Mouse (Mus musculus): Measurements from ENCODE around the gene Comt. TPM values are rescaled to one million over a fixed set of nuclear protein-coding genes. Genes with fewer than 3 reads are reported as not detected.
A peak's percentile ranks its signal among the peaks of the same experiment; 100 is the strongest.

Comt gene
- total and polyA plus RNA-seq, 3 experiments = 36.7 to 51.1 (median 47.5) TPM

DNA sequence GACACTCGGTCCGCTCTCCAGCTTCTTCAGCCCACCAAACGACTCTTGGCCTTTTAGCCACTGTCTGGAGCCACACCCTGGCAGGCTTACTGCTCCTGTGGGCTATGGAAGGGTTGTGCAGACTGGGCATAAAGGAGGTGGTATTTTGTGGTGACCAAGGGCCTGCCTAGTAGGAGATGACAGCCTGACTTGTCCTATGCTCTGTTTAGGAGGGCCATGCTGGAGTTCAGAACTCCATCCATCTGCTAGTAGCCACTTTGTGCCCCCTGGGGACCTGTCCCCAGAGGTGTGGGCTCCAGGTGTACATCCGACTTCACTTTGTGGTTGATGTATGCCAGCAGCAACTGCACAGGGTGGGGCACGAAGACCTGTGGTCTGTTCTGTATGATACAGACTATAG, 33.1 kb downstream of the Comt start:
- peaks cover 48% of the 10 kb centered on the region for H3K36me3 ChIP-seq (replicated peaks)
- H3K9me3 ChIP-seq (replicated peaks) = no peaks in the 10 kb centered on the region
- TF ChIP-seq GATA1 (IDR thresholded peaks at IDR 0.05; ENCODE audit: borderline replicate concordance, low read length) = no peak
- no peak for TF ChIP-seq GATA2 (IDR thresholded peaks at IDR 0.05; ENCODE audit: borderline replicate concordance, low read depth, low read length)
- TF ChIP-seq CTCF (IDR thresholded peaks at IDR 0.05; ENCODE audit: low read depth, low read length) = no peak
- no peak for TF ChIP-seq TAL1 (conservative IDR thresholded peaks at IDR 0.05; ENCODE audit: low read depth, low read length)
- no peak for TF ChIP-seq POLR2AphosphoS5 (IDR thresholded peaks at IDR 0.05; ENCODE audit: insufficient replicate concordance, low read depth, low read length)
- peak overlapping the region; percentile 82 for H3K4me3 ChIP-seq (ENCODE audit: low read depth, low read length)
- no peaks in the 10 kb centered on the region for H3K27me3 ChIP-seq (ENCODE audit: insufficient read depth, low read length)
- peaks cover 94% of the 10 kb centered on the region for H3K4me1 ChIP-seq (ENCODE audit: insufficient read depth, low read depth, low read length)
- no peak for DNase-seq (ENCODE audit: low spot score)
- no peak for ATAC-seq (ENCODE audit: extremely low read depth, insufficient number of reproducible peaks, low FRiP score, poor library complexity, severe bottlenecking)

DNA sequence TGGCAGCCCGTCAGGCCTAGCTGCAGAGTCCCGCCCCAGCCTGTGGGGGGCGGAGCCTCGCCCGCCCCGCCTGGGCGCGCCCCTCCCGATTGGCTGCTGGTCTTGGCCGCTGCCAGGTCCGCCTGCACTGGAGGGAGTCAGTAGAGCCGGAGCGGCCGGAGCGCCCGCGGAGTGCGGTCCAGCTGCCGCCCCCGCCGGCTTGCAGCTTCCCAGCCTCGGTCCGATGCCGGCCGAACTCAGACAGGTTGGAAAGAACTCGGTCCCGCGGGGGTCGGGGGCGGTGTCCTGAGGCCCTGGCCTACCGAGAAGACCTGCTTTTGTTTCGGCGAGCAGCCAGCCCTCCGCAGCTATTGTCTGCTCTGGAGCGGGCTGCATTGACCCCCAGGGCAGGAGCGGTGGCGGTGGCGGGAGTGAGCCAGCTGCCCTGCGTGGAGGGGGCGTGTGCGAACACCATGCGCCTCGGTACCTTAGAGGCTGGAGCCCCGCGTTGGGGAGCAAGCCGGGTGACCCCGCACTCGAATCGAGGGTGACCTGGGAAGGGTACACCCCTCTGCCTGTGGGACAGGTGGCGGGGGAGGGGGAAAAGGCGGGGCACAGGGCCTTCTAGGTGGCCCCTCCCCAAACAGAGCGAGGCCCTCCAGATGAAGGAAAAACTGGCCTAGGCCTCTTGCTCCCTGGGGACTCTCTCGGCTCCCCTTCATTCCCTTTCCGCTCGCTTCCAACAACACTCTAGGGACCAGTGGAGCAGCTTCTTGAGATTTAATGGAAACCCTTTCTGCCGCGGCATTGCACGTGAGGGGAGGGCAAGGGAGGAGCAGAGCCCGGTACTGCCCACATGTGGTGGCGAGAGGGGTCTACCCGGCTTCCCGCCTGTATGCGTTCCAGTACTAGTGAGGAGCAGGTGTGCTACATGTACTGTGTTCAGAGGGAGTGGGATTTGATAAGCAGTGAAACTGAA, 33.9 kb downstream of the Comt start:
- DNase-seq (ENCODE audit: low spot score) = peak; percentile 98
- no peak for TF ChIP-seq CTCF (IDR thresholded peaks at IDR 0.05; ENCODE audit: low read depth, low read length)
- TF ChIP-seq POLR2AphosphoS5 (IDR thresholded peaks at IDR 0.05; ENCODE audit: insufficient replicate concordance, low read depth, low read length) = no peak
- TF ChIP-seq TAL1 (conservative IDR thresholded peaks at IDR 0.05; ENCODE audit: low read depth, low read length) = no peak
- TF ChIP-seq GATA2 (IDR thresholded peaks at IDR 0.05; ENCODE audit: borderline replicate concordance, low read depth, low read length) = no peak
- no peak for TF ChIP-seq GATA1 (IDR thresholded peaks at IDR 0.05; ENCODE audit: borderline replicate concordance, low read length)

GRCm38 (mm10) chr16:18391728-18392127, 34.9 kb downstream of the Comt start:
- H3K9me3 ChIP-seq (replicated peaks) = no peaks in the 10 kb centered on the region
- peaks cover 97% of the 10 kb centered on the region for H3K4me1 ChIP-seq (ENCODE audit: insufficient read depth, low read depth, low read length)
- no peak for ATAC-seq (ENCODE audit: extremely low read depth, insufficient number of reproducible peaks, low FRiP score, poor library complexity, severe bottlenecking)
- H3K36me3 ChIP-seq (replicated peaks) = peaks cover 29% of the 10 kb centered on the region
- no peak overlapping the region; the same call in 1 of the 2 replicates for H3K4me3 ChIP-seq (ENCODE audit: low read depth, low read length)
- no peaks in the 10 kb centered on the region for H3K27me3 ChIP-seq (ENCODE audit: insufficient read depth, low read length)
- DNase-seq (ENCODE audit: low spot score) = no peak
- TF ChIP-seq GATA1 (IDR thresholded peaks at IDR 0.05; ENCODE audit: borderline replicate concordance, low read length) (no peak), GATA2 (IDR thresholded peaks at IDR 0.05; ENCODE audit: borderline replicate concordance, low read depth, low read length) (no peak), CTCF (IDR thresholded peaks at IDR 0.05; ENCODE audit: low read depth, low read length) (no peak), TAL1 (conservative IDR thresholded peaks at IDR 0.05; ENCODE audit: low read depth, low read length) (no peak), POLR2AphosphoS5 (IDR thresholded peaks at IDR 0.05; ENCODE audit: insufficient replicate concordance, low read depth, low read length) (no peak)

More for the DNA sequence above, 33.9 kb downstream of the Comt start:
- Histone ChIP-seq H3K36me3 (replicated peaks) (peaks cover 39% of the 10 kb centered on the region), H3K9me3 (replicated peaks) (no peaks in the 10 kb centered on the region), H3K4me1 (ENCODE audit: insufficient read depth, low read depth, low read length) (peaks cover 97% of the 10 kb centered on the region), H3K27me3 (ENCODE audit: insufficient read depth, low read length) (no peaks in the 10 kb centered on the region), H3K4me3 (ENCODE audit: low read depth, low read length) (peak overlapping the region; percentile 82)
- ATAC-seq (ENCODE audit: extremely low read depth, insufficient number of reproducible peaks, low FRiP score, poor library complexity, severe bottlenecking) = peak; percentile 35; the same call in 1 of the 2 replicates

GRCm38 (mm10) chr16:18391127-18391526, 35.5 kb downstream of the Comt start:
- ATAC-seq (ENCODE audit: extremely low read depth, insufficient number of reproducible peaks, low FRiP score, poor library complexity, severe bottlenecking) (no peak), DNase-seq (ENCODE audit: low spot score) (no peak)
- Histone ChIP-seq H3K4me3 (ENCODE audit: low read depth, low read length) (no peak overlapping the region), H3K36me3 (replicated peaks) (peaks cover 23% of the 10 kb centered on the region), H3K9me3 (replicated peaks) (no peaks in the 10 kb centered on the region), H3K4me1 (ENCODE audit: insufficient read depth, low read depth, low read length) (peaks cover 97% of the 10 kb centered on the region), H3K27me3 (ENCODE audit: insufficient read depth, low read length) (no peaks in the 10 kb centered on the region)
- TF ChIP-seq GATA2 (IDR thresholded peaks at IDR 0.05; ENCODE audit: borderline replicate concordance, low read depth, low read length) (no peak), CTCF (IDR thresholded peaks at IDR 0.05; ENCODE audit: low read depth, low read length) (no peak), TAL1 (conservative IDR thresholded peaks at IDR 0.05; ENCODE audit: low read depth, low read length) (no peak), GATA1 (IDR thresholded peaks at IDR 0.05; ENCODE audit: borderline replicate concordance, low read length) (no peak), POLR2AphosphoS5 (IDR thresholded peaks at IDR 0.05; ENCODE audit: insufficient replicate concordance, low read depth, low read length) (no peak)

GRCm38 (mm10) chr16:18390399-18390798, 36.3 kb downstream of the Comt start:
- TF ChIP-seq TAL1 (conservative IDR thresholded peaks at IDR 0.05; ENCODE audit: low read depth, low read length) = no peak
- TF ChIP-seq CTCF (IDR thresholded peaks at IDR 0.05; ENCODE audit: low read depth, low read length) = no peak
- no peak for TF ChIP-seq GATA2 (IDR thresholded peaks at IDR 0.05; ENCODE audit: borderline replicate concordance, low read depth, low read length)
- no peak for TF ChIP-seq POLR2AphosphoS5 (IDR thresholded peaks at IDR 0.05; ENCODE audit: insufficient replicate concordance, low read depth, low read length)
- no peak for TF ChIP-seq GATA1 (IDR thresholded peaks at IDR 0.05; ENCODE audit: borderline replicate concordance, low read length)
- H3K36me3 ChIP-seq (replicated peaks) = peaks cover 16% of the 10 kb centered on the region
- H3K9me3 ChIP-seq (replicated peaks) = no peaks in the 10 kb centered on the region
- H3K27me3 ChIP-seq (ENCODE audit: insufficient read depth, low read length) = no peaks in the 10 kb centered on the region
- ATAC-seq (ENCODE audit: extremely low read depth, insufficient number of reproducible peaks, low FRiP score, poor library complexity, severe bottlenecking) (no peak), DNase-seq (ENCODE audit: low spot score) (no peak)
- H3K4me1 ChIP-seq (ENCODE audit: insufficient read depth, low read depth, low read length) = peaks cover 93% of the 10 kb centered on the region
- H3K4me3 ChIP-seq (ENCODE audit: low read depth, low read length) = no peak overlapping the region
